Mouse (Mus musculus): ENCODE results near the gene Serpina3c. TPM values are rescaled to one million over a fixed set of nuclear protein-coding genes. Genes with fewer than 3 reads are reported as not detected.

The Serpina3c gene
- 1.2 and 1.8 TPM in 2 replicates for polyA plus RNA-seq (2015; fragmentation: Nextera tagmentation; extraction: Ambion mirVana)

DNA sequence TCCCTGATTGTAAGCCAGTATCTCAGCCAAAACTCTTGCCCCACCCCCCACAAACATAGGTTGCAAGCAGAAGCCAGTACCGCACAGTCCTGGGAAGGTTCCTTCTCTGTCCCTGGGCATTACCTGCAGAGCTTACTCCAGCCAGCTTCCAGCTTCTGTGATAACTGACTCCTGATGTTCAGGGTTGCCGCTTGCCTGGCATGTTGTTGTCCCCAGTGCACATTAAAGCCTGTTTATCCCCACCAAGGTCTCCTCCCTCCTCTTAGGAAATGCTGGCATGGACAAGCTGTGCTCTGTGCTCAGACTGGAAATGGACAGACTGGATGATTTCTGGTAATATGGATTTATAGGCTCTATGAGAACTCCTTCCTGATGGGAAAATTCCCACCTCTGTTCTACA lies at the start of gene Serpina3c:
Serpina3c (minus strand) TSS at position 215 of the 400 bp plus-strand sequence.

DNA sequence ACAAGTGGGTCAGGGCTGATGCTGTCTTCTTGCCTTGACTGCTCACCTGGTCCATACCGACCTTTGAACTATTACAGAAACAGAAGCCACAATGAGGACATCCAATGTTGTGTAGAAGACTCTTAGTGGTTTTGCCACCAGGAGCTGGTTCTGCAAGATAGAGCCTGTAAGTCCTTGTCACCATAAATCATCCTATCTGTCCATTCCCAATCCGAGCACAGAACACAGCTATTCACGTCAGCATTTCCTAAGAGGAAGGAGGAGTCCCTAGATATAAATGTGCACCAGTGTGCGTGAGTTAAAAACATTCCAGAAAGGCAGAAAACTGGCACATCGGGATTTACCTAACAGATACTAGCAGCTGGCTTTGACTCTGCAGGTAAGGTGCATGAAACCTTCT lies 26.0 kb downstream of the Serpina3c start, which contains the start of gene Serpina3b:
Serpina3b (plus strand) TSS at position 301 of the 400 bp plus-strand sequence.

DNA sequence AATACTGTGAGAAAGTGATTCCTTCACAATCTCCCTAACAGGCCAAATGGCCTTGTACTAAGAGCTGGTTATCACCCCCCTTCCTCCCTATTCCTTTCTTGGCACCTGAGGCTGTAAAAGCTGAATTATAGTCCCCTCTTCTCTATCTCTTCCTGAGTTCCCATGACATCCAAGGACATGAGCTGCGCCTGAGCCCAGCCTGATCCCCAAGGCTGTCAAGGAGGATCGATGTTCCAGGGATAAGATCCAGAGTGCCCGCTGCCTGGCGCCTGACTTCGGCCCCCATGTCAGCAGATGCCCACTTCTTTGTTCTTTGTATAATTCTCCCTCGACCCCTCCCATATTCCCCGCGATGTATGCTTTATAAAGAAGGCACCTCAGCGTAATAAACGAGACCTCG lies 41.3 kb downstream of the Serpina3c start, which contains the start of gene Serpina3a:
Serpina3a (plus strand) TSS at position 392 of the 400 bp plus-strand sequence.

DNA sequence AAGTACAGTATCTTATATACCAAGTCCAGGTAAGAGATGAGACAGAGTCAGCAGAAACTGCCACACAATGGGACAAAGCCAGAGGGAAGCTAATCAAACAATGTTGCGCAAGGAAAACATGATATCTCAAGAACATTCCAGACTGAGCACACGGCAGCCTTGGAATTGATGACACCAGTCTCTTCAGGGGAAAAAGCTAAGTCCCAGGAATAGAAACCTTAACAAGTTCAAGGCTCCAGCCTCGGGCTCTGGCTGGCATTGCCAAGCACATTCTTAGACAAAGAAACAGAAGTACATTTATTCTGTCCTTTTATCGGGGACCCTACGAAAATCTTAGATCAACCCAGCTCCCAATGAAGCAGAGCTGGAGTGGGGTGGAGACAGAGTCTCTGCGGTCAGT lies 52.9 kb downstream of the Serpina3c start, which contains the start of gene Serpina5:
Serpina5 (plus strand) TSS at position 346 of the 400 bp plus-strand sequence.

Other genes starting within 250 kb of the Serpina3c start
- gene Serpina1c, start 249.0 kb downstream of the Serpina3c start, polyA plus RNA-seq (2015; fragmentation: Nextera tagmentation; extraction: Ambion mirVana), result 0.42 and 1.4 TPM in 2 replicates
- 1.2 and 5.1 TPM in 2 replicates for gene Serpina1e, start 194.9 kb downstream of the Serpina3c start, polyA plus RNA-seq (2015; fragmentation: Nextera tagmentation; extraction: Ambion mirVana)
- 0.13 and 0.23 TPM in 2 replicates for gene Serpina11, start 163.9 kb downstream of the Serpina3c start, polyA plus RNA-seq (2015; fragmentation: Nextera tagmentation; extraction: Ambion mirVana)
- gene Serpina9, start 140.1 kb downstream of the Serpina3c start, polyA plus RNA-seq (2015; fragmentation: Nextera tagmentation; extraction: Ambion mirVana), result 0.04 TPM in 1 of 2 replicates, not detected in the other
- not detected in 2 replicates for gene Serpina12, start 109.4 kb downstream of the Serpina3c start, polyA plus RNA-seq (2015; fragmentation: Nextera tagmentation; extraction: Ambion mirVana)
- gene Serpina5, start 52.8 kb downstream of the Serpina3c start, polyA plus RNA-seq (2015; fragmentation: Nextera tagmentation; extraction: Ambion mirVana), result not detected in 2 replicates
- gene Serpina3a, start 41.1 kb downstream of the Serpina3c start, polyA plus RNA-seq (2015; fragmentation: Nextera tagmentation; extraction: Ambion mirVana), result not detected in 2 replicates
- not detected in 2 replicates for gene Serpina3b, start 25.9 kb downstream of the Serpina3c start, polyA plus RNA-seq (2015; fragmentation: Nextera tagmentation; extraction: Ambion mirVana)
- gene Serpina3f, start 60.7 kb upstream of the Serpina3c start, polyA plus RNA-seq (2015; fragmentation: Nextera tagmentation; extraction: Ambion mirVana), result 0.08 and 0.18 TPM in 2 replicates
- gene Serpina3g, start 82.4 kb upstream of the Serpina3c start, polyA plus RNA-seq (2015; fragmentation: Nextera tagmentation; extraction: Ambion mirVana), result 27.3 and 28.6 TPM in 2 replicates
- 0.23 and 0.39 TPM in 2 replicates for gene Serpina3i, start 109.3 kb upstream of the Serpina3c start, polyA plus RNA-seq (2015; fragmentation: Nextera tagmentation; extraction: Ambion mirVana)
- 0.06 TPM in 1 of 2 replicates, not detected in the other for gene Serpina3j, start 160.7 kb upstream of the Serpina3c start, polyA plus RNA-seq (2015; fragmentation: Nextera tagmentation; extraction: Ambion mirVana)
- gene Serpina3k, start 184.6 kb upstream of the Serpina3c start, polyA plus RNA-seq (2015; fragmentation: Nextera tagmentation; extraction: Ambion mirVana), result 0.13 and 0.39 TPM in 2 replicates
- 0.94 and 2.6 TPM in 2 replicates for gene Serpina3m, start 184.6 kb upstream of the Serpina3c start, polyA plus RNA-seq (2015; fragmentation: Nextera tagmentation; extraction: Ambion mirVana)

Measured in urinary bladder, postnatal 0 days (tissue).